Mouse (Mus musculus) brain, adult 10 weeks (tissue): Measurements from ENCODE around the gene Gm14412. TPM values are rescaled to one million over a fixed set of nuclear protein-coding genes. Genes with fewer than 3 reads are reported as not detected.

Experiments
- polyA plus RNA-seq: library from polyadenylated mRNA; stranded (reverse); fragments of 350-450 nt; fragmentation: Illumina TruSeq; extraction: RNeasy Lipid Tissue Mini Kit (QIAGEN cat#74804); gene quantifications from one replicate; pipeline ENCODE4 v1.2.3, GENCODE M21; 2015; ENCODE audit warnings: low read depth, low replicate concordance

Gm14412 gene
- polyA plus RNA-seq = 5.5 TPM

DNA sequence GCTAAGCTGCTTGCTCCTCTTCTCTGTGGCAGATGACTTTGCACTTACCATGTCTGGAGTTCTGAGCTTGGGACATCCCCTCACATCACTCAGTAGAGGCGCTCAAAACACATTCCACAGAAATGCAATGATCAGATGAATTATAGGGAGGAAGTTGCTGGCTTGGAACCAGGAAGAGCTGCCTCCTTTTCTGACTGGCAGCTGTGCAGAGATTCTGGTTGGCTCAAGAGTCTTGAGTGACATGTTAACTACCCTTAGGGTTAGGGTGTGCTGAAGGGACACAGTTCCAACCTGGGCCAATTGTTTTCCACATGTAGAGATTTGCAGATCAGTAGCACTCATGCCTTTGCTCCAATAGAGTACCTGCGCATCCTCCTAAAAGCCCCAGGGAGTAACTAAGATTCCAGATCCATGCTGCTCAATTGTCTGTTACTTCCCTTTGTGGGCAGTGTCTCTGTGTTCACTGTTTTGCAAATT, at the start of gene Gm14412:
TSS of gene Gm14412 (minus strand) at position 51 of the 477 bp plus-strand sequence.

DNA sequence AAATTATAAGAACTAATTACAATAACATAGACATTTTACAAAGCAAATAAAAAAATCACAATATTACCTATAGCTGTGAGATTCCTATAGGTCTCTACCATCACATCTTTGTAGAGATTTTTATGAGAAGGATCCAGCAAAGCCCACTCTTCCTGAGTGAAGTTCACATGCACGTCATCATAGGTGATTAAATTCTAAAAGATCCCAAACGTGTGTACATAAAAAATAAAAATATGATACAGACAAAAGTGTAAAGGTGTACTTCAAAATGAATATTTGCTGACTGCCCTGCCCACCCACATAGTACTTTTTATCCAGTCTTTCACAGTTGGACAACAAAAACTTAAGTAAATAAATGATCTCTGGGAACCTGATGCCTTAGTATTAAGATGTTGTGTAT, 57.2 kb downstream of the Gm14412 start, which contains the start of gene Gm14409:
TSS of gene Gm14409 (minus strand) at position 101 of the 400 bp plus-strand sequence.

Other genes starting within 250 kb of the Gm14412 start
- gene Gm14401, start 250.0 kb downstream of the Gm14412 start, polyA plus RNA-seq = not detected
- 51.2 TPM for gene Gm14410, start 117.9 kb downstream of the Gm14412 start, polyA plus RNA-seq
- not detected for gene Gm14409, start 57.3 kb downstream of the Gm14412 start, polyA plus RNA-seq
- gene Gm14418, start 74.0 kb upstream of the Gm14412 start, polyA plus RNA-seq = 16.5 TPM
- 34.9 TPM for gene Zfp970, start 140.4 kb upstream of the Gm14412 start, polyA plus RNA-seq
- 14.9 TPM for gene Gm14403, start 173.9 kb upstream of the Gm14412 start, polyA plus RNA-seq